Mouse (Mus musculus) stomach, embryonic 16.5 days (tissue): ENCODE data around the gene Gm11549. TPM values are rescaled to one million over a fixed set of nuclear protein-coding genes. Genes with fewer than 3 reads are reported as not detected.

ENCODE experiments used
- ATAC-seq: fragments of 200-750 bp; cut with Nextera tagmentation; 2 replicates; pipeline ENCODE4 v1.8.0; 2017; ENCODE audit warnings: moderate number of reproducible peaks, moderate TSS enrichment; ENCODE audit not compliant: insufficient read depth, low FRiP score
- H3K27ac ChIP-seq: fragments of 300-500 bp; sonication (generic); 2 replicates; pipeline ENCODE4 v1.5.1; 2014; ENCODE audit warnings: low read length
- H3K27me3 ChIP-seq: fragments of 300-500 bp; sonication (generic); 2 replicates; pipeline ENCODE4 v1.6.1; 2014; ENCODE audit warnings: low read length, control low read depth, mixed read lengths; ENCODE audit not compliant: control insufficient read depth, insufficient read depth
- H3K36me3 ChIP-seq: fragments of 300-500 bp; sonication (generic); 2 replicates; pipeline ENCODE4 v1.6.1; 2014; ENCODE audit warnings: low read length; ENCODE audit not compliant: control insufficient read depth, insufficient read depth
- H3K4me1 ChIP-seq: fragments of 300-500 bp; sonication (generic); 2 replicates; pipeline ENCODE4 v1.6.1; 2014; ENCODE audit warnings: low read length, control low read depth, mixed read lengths; ENCODE audit not compliant: control insufficient read depth, insufficient read depth
- H3K4me2 ChIP-seq: fragments of 300-500 bp; sonication (generic); 2 replicates; pipeline ENCODE4 v1.6.1; 2014; ENCODE audit warnings: low read depth, low read length, mixed read lengths
- H3K4me3 ChIP-seq: fragments of 300-500 bp; sonication (generic); replicated peaks from 2 replicates; pipeline ENCODE4 v1.5.1; 2014; ENCODE audit warnings: mild to moderate bottlenecking, low read length
- H3K9ac ChIP-seq: fragments of 300-500 bp; sonication (generic); 2 replicates; pipeline ENCODE4 v1.6.1; 2014; ENCODE audit warnings: low read length
- H3K9me3 ChIP-seq: fragments of 300-500 bp; sonication (generic); replicated peaks from 2 replicates; pipeline ENCODE4 v1.6.1; 2016; ENCODE audit warnings: low read length, control low read depth; ENCODE audit not compliant: control insufficient read depth
- WGBS: fragments of 180-500 bp; shearing (Covaris S2); extraction: QIAGEN DNeasy Blood & Tissue Kit; methylation state at CpG from one replicate; pipeline ENCODE4 v1.1.7; 2014; 5-methylcytosine and 5-hydroxymethylcytosine counted together
- polyA plus RNA-seq: library from polyadenylated mRNA; unstranded; fragments of >200 nt; fragmentation: Nextera tagmentation; extraction: Ambion mirVana; gene quantifications from 2 replicates; pipeline ENCODE4 v1.2.1, GENCODE M21; 2015

Gm11549 gene
- polyA plus RNA-seq, 1 experiment from 2014 or later = 0.13 TPM

DNA sequence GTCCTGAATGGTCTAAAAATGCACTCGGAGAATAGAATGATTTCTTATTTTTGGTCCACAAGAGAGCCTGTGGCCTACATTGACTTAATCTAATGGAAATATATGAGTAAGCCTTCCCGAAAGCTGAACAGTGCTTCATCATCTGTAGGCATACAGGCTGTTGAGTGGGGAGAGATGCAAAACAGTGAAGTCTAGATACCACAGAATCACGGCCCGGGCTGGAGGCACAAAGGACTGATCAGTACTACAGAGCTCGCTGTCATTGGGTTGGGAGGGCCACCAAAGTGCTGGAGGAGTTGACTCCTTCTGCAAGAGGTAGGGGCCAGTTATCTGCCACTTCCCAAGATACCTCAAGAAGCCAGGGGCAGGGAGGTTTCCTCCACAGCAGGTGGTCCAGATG, 9.2 kb upstream of the Gm11549 start:
- Histone ChIP-seq H3K4me2 (no peak overlapping the region), H3K27me3 (no peaks in the 10 kb centered on the region), H3K4me1 (peaks cover 13% of the 10 kb centered on the region), H3K36me3 (no peaks in the 10 kb centered on the region), H3K9ac (no peak overlapping the region), H3K4me3 (no peak overlapping the region), H3K9me3 (no peaks in the 10 kb centered on the region), H3K27ac (no peak overlapping the region)
- WGBS = 77% methylated on average over 5 of the region's 5 CpGs
- no peak for ATAC-seq

DNA sequence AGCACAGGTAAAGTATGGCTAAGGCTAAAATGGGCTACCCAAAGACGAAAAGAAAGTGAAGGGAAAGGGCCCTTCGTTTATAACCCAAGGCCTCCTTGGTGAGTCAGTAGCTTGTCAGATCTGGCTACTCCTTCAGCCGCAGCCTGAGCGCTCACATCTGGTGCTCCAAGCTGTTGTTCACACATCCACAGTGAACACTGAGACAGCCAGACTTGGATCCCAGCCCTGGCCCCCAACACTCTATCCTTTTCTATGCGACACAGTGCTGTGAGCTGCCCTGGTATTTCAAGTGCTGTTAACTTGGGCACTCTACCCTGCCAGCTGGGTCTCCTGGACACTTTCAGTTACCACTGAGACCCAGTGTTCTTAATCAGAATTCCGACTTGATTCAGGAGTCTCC, 8.7 kb upstream of the Gm11549 start:
- WGBS = 73% methylated on average over 6 of the region's 6 CpGs
- H3K27ac ChIP-seq = no peak overlapping the region
- H3K27me3 ChIP-seq = no peaks in the 10 kb centered on the region
- H3K36me3 ChIP-seq = no peaks in the 10 kb centered on the region
- no peak overlapping the region for H3K4me2 ChIP-seq
- no peaks in the 10 kb centered on the region for H3K9me3 ChIP-seq
- no peak; the same call in 1 of the 2 replicates for ATAC-seq
- H3K4me3 ChIP-seq = no peak overlapping the region
- no peak overlapping the region for H3K9ac ChIP-seq
- H3K4me1 ChIP-seq = peaks cover 13% of the 10 kb centered on the region

DNA sequence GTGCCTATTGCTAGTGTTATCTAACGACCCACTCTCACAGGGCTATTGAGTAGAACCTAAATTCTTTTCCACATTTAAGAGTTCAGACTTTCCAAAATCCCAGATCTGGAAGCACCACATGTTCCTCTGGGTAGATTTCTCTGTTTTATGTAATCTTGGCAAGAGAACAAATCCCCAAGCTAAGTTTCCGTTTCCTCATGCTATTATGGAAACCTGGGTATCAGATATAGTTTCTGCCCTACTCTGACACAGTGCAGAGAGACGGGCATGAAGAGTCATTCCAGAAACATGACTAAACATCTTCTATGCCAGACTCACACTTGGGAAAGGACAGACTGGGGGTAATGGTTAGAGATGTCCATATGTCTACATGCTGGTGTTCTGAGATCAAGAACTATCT, 2.9 kb upstream of the Gm11549 start:
- H3K36me3 ChIP-seq = no peaks in the 10 kb centered on the region
- no peak overlapping the region for H3K9ac ChIP-seq
- no peak for ATAC-seq
- peaks cover 24% of the 10 kb centered on the region for H3K27me3 ChIP-seq
- H3K4me3 ChIP-seq = no peak overlapping the region
- H3K27ac ChIP-seq = no peak overlapping the region
- no peak overlapping the region for H3K4me2 ChIP-seq
- H3K4me1 ChIP-seq = no peaks in the 10 kb centered on the region
- H3K9me3 ChIP-seq = no peaks in the 10 kb centered on the region
- 61% methylated on average over 3 of the region's 3 CpGs for WGBS

DNA sequence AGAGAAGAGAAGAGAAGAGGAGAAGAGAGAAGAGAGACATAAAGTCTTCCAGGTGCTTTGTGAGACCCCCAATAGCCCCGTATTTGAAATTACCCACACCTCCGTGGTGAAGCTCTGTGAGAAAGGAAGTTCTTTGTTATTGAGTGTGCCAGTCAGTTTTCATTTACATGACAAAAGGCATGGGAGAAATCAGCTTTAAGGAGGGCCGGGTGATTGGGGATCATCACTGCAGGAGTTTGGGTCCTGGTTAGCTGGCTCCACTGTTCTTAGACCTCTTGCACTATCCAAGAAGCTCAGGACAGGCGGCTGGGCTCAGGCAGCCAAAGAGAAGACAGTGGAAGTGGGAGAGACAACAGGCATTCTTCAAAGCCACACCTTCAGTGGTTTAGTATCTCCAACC, 524 bp upstream of the Gm11549 start:
- no peaks in the 10 kb centered on the region for H3K36me3 ChIP-seq
- no peak overlapping the region for H3K27ac ChIP-seq
- 22% methylated on average over 4 of the region's 4 CpGs for WGBS
- no peak overlapping the region for H3K4me2 ChIP-seq
- no peaks in the 10 kb centered on the region for H3K4me1 ChIP-seq
- no peaks in the 10 kb centered on the region for H3K9me3 ChIP-seq
- peaks cover 24% of the 10 kb centered on the region for H3K27me3 ChIP-seq
- ATAC-seq = no peak
- no peak overlapping the region for H3K9ac ChIP-seq
- H3K4me3 ChIP-seq = no peak overlapping the region

DNA sequence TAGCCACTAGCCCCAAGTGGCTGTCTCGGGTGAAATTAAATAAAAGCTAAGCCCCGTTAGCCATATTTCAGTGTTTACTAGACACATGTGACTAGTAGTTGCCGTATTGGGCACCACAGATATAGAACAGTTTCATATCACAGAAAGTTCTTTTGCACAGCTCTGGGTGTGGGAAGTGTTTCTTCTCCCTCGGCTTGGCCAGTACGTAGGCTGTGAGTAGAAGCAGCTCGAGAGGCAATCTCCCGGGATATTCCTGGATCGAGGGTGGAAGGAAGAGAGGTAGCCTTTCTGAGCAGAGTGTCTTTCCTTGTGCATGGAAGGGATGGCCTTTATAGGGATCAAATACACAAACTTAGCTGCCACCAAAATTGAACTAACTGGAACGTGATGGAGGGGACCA, 5.4 kb downstream of the Gm11549 start:
- WGBS = 88% methylated on average over 9 of the region's 9 CpGs
- H3K4me1 ChIP-seq = no peaks in the 10 kb centered on the region
- no peaks in the 10 kb centered on the region for H3K36me3 ChIP-seq
- no peak overlapping the region for H3K9ac ChIP-seq
- no peak overlapping the region for H3K4me2 ChIP-seq
- H3K9me3 ChIP-seq = no peaks in the 10 kb centered on the region
- no peak overlapping the region for H3K4me3 ChIP-seq
- peaks cover 12% of the 10 kb centered on the region for H3K27me3 ChIP-seq
- no peak overlapping the region for H3K27ac ChIP-seq
- ATAC-seq = no peak

DNA sequence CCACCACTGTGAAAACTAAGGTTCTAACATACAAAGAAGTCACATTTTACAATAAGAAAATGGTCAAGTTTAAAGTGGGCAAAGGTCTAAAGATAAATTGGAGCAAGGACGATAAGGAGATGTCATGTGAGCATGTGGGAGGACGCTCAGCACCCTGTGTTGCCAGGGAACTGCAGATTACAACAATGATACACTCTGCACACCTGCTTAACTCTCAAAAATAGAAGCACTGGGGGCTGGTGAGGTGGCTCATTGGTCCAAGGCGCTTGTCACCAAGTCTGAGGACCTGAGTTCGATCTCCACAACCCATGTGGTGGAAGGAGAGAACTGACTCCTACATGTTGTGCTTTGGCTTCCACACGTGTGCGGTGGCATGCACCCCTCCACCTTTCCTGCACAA, 10.1 kb downstream of the Gm11549 start:
- Histone ChIP-seq H3K36me3 (no peaks in the 10 kb centered on the region), H3K4me1 (no peaks in the 10 kb centered on the region), H3K4me2 (no peak overlapping the region), H3K9ac (no peak overlapping the region), H3K4me3 (no peak overlapping the region), H3K27me3 (no peaks in the 10 kb centered on the region), H3K27ac (no peak overlapping the region), H3K9me3 (no peaks in the 10 kb centered on the region)
- WGBS = 70% methylated on average over 6 of the region's 6 CpGs
- ATAC-seq = no peak

DNA sequence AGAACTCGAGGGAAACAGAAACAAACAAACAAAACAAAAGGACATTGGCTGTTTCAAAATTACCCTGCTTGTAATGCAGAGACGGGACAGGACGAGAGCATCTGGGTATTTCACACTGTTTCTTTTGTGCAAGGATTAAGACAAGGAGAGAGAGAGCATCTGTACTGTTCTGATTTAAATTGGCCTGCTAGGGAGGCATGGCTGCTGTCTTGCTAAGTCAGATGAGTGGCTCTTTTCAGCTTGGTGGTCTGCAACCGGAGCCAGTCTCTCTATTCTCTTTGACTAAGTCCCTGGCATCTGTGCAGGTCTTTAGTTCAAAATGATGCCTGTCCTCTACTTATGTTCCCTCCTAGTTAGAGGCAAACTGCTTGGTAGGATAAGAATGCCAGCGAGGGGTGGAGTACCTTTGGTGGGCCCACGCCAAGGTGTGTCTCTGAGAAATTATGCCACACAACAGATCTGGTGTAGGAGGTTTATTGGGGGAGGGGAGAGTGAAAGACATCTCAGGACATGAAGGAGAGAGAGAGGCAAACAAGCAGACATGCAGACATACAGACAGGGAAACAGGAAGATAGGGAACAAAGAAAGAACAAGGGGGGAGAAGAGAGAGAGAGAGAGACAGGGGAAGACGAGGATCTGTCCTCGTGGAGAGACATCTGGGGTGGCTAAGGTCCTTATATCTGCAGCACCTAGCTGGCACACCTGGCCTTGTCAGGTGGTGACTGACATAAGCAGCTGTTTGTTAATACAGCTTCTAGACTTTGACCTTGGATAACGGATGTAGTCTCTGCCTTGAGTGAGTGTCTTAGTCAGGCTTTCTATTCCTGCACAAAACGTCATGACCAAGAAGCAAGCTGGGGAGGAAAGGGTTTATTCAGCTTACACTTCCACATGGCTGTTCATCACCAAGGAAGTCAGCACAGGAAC, 15.5 kb downstream of the Gm11549 start:
- Histone ChIP-seq H3K27me3 (no peaks in the 10 kb centered on the region), H3K9ac (no peak overlapping the region), H3K4me2 (no peak overlapping the region), H3K27ac (no peak overlapping the region), H3K9me3 (no peaks in the 10 kb centered on the region), H3K4me1 (no peaks in the 10 kb centered on the region), H3K36me3 (no peaks in the 10 kb centered on the region), H3K4me3 (no peak overlapping the region)
- 68% methylated on average over 10 of the region's 10 CpGs for WGBS
- ATAC-seq = no peak

DNA sequence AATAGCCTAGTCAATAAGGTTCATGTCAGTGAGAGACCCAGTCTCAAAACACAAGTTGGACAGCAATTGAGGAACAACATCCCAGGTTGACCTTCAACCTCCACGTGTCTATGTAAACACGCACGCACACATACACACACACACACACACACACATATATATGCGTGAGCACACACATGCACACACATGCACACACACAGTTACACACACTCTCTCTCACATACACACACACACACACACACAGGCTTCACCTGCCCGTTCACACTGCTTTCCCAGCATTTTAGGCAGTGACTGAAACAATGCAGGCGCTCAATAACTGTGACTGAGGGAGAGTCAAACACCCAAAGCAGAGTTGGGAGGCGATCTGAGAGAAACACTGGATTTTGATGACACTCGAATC, 16.3 kb downstream of the Gm11549 start:
- Histone ChIP-seq H3K27me3 (no peaks in the 10 kb centered on the region), H3K36me3 (no peaks in the 10 kb centered on the region), H3K4me3 (no peak overlapping the region), H3K9ac (no peak overlapping the region), H3K9me3 (no peaks in the 10 kb centered on the region), H3K27ac (no peak overlapping the region), H3K4me2 (no peak overlapping the region), H3K4me1 (no peaks in the 10 kb centered on the region)
- WGBS = 74% methylated on average over 8 of the region's 8 CpGs
- no peak for ATAC-seq

DNA sequence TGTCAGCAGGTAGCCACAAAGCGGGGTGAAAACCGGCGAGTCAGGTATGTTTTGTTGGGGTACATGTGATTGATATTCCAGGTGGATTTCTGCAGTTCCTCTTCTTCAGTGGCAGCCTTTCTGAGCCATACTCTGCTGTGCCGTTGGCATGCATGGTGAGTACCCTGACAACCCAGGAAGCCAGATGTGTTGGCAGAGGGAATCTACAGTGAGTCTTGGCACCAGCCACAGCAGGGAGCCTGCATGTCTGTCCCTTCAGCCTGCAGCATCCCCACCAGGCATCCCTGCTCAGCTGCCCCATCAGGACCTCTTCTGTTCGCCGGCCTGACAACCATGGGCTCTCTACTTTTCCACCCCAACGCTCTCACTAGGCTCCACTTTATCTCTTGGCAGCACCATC, 20.1 kb downstream of the Gm11549 start:
- no peak for ATAC-seq
- H3K27me3 ChIP-seq = no peaks in the 10 kb centered on the region; the same call in 1 of the 2 replicates
- no peak overlapping the region for H3K4me3 ChIP-seq
- peaks cover 2% of the 10 kb centered on the region; the same call in 1 of the 2 replicates for H3K4me1 ChIP-seq
- H3K9me3 ChIP-seq = no peaks in the 10 kb centered on the region
- WGBS = 72% methylated on average over 7 of the region's 7 CpGs
- H3K27ac ChIP-seq = no peak overlapping the region
- no peak overlapping the region for H3K9ac ChIP-seq
- no peaks in the 10 kb centered on the region for H3K36me3 ChIP-seq
- H3K4me2 ChIP-seq = no peak overlapping the region
